ENCODE assay signal across 13 mouse cellular contexts in genomic region chr7:125334769-125335168, GRCm38 (mm10).
"Had no signal": no experiment of that assay in that cellular context is flagged by ENCODE, and none has a peak within 500 bp of the region (broad histone marks: within the 10 kb centered on the region; RNA-seq: fewer than 3 reads in every experiment).

No protein-coding gene starts in this region.

- ATAC-seq: liver, embryonic 12.5 days; lung, postnatal 0 days had no signal

- H3K4me3 ChIP-seq: limb, embryonic 13.5 days; liver, embryonic 12.5 days; midbrain, embryonic 15.5 days; neural tube, embryonic 13.5 days had no signal

- H3K27me3 ChIP-seq: limb, embryonic 13.5 days; liver, embryonic 12.5 days; midbrain, embryonic 15.5 days had no signal

- H3K36me3 ChIP-seq: limb, embryonic 13.5 days; liver, embryonic 12.5 days; midbrain, embryonic 15.5 days; neural tube, embryonic 13.5 days had no signal

- H3K9me3 ChIP-seq: limb, embryonic 13.5 days; liver, embryonic 12.5 days; midbrain, embryonic 15.5 days; neural tube, embryonic 13.5 days had no signal

- DNase-seq: kidney, adult 11 months; kidney, adult 9 months; kidney, postnatal 36 days; layer of hippocampus, adult 9-11 months; right cerebral cortex, adult 18-20 months; right cerebral cortex, postnatal 25 days; thymus, postnatal 36 days had no signal

- H3K27ac ChIP-seq: kidney, postnatal 0 days; limb, embryonic 13.5 days; liver, embryonic 12.5 days; neural tube, embryonic 13.5 days had no signal

- H3K4me1 ChIP-seq: liver, embryonic 12.5 days had no signal

- H3K4me2 ChIP-seq: limb, embryonic 13.5 days; liver, embryonic 12.5 days; midbrain, embryonic 15.5 days; neural tube, embryonic 13.5 days had no signal

- H3K9ac ChIP-seq: limb, embryonic 13.5 days; liver, embryonic 12.5 days; midbrain, embryonic 15.5 days; neural tube, embryonic 13.5 days had no signal
